Mouse (Mus musculus) heart, adult 9 months (tissue): ENCODE measurements around the gene Pdzk1ip1.
A peak's percentile ranks its signal among the peaks of the same experiment; 100 is the strongest.

Experiments used
- DNase-seq, 2 experiments: peaks; one replicate each; pipeline ENCODE4 v3.0.0; 2022; ENCODE audit warnings: low spot score in 2 of 2

Gene Pdzk1ip1

GRCm38 (mm10) chr4:115088611-115089338, at the start of gene Pdzk1ip1:
TSS of gene Pdzk1ip1 (plus strand) at chr4:115088708.
- no peak for DNase-seq

GRCm38 (mm10) chr4:115045621-115046020, 42.9 kb upstream of the Pdzk1ip1 start:
- DNase-seq, result no peak

GRCm38 (mm10) chr4:115047750-115048149, 40.8 kb upstream of the Pdzk1ip1 start:
- peak; percentile 42 to 72 for DNase-seq

- DNase-seq, result no peak
These were observed 40.3 kb upstream of the Pdzk1ip1 start for GRCm38 (mm10) chr4:115048190-115048589.

DNA sequence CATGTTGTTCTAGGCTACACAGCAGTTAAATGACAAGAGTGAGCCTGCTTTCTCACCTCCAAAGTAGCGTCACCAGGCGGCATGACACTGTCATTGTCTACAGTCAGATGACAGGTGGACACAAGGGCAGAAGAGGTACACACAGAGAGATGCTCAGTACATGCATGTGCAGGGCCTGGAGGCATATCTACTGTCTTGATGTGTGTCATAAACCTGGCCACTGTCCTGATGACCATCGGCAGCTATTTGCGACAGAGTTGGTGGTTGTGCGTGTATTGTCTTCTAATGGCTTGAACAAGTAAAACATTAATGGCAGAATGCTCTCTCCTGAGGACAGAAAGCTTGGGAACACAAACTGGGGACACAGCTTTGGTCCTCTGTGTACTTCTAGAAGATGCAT, 37.3 kb upstream of the Pdzk1ip1 start:
- no peak for DNase-seq

DNA sequence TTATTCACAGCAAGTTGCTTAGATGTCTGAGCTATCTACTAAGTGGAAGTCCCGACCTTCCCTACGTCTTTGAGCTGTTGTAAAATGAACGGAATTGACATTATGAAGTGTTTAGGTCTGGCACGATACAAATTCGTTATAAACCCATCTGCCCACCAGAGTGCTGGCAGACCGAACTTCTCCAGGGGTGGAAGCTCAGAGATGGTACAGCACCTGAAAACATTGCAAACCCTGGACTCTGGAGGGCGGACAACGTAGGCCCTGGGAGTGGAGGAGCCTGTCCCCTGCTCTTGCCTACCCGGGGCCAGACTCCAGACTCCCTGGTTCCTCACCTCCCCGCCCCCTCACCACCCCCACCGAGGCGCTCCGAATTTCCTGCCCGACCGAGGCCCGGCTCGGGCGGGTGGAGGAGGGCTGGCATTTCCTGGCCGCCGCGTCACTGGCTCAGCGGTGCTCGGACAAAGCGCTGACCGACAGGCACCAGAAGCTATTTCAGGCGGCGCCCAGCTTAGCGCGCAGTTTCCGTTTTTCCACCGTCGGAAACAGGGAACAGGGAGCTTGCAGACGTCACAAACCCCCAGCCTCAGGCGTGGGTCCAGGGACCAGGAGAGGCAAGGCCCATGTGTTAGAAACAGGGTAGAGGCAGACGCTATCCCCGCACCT, 36.0 kb upstream of the Pdzk1ip1 start:
- peak; percentile 83 to 85 for DNase-seq

DNA sequence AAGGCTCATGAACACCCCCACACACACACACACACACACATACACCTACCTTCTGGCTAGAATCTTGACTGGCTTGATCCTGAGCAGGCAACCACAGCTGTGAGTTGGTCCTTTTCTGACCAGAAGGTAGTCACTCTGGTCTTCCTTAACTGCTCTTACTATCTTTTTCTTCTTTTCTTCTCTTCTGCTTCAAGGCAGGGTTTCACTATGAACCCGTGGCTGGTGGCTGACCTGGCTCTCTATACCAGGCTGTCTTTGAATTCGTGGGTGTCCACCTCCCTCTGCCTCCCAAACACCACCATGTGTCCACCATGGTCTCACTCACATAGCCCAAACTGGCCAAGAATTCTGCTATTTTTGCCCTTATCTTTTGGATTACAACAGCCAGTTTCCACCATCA, 33.5 kb upstream of the Pdzk1ip1 start:
- DNase-seq, result no peak

GRCm38 (mm10) chr4:115055691-115056090, 32.8 kb upstream of the Pdzk1ip1 start:
- no peak for DNase-seq

- peak; percentile 45 to 50 for DNase-seq
These were observed 32.1 kb upstream of the Pdzk1ip1 start, which contains the start of gene Tal1 for GRCm38 (mm10) chr4:115056371-115056920. TSS of gene Tal1 (plus strand) at chr4:115056426.

- peak; percentile 71 to 78 for DNase-seq
These were observed 31.4 kb upstream of the Pdzk1ip1 start for GRCm38 (mm10) chr4:115056921-115057673.

GRCm38 (mm10) chr4:115057674-115058316, 30.7 kb upstream of the Pdzk1ip1 start:
- DNase-seq, result peak in 1 of 2 experiments; percentile 34

DNA sequence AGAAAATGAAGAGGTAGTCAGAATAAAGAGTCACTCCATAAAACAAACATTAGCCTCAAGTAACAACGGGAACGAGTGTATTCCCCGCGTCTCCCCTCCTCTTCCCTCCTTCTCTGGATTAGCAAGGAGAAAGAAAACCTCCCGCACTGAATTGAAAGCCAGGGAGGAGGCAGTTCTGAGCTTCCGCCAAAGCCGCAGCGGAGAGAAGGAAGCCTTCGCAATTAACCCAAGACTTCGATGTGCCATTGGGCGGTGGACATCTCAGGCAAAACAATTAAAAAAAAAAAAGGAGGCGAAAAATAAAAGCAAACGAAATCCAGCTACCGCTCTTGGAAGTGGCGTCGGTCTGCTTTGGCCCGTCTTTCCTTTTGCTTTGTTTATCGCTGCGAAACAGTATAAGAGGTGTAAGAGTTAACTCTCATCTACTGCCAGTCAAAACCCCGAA, 30.2 kb upstream of the Pdzk1ip1 start:
- peak in 1 of 2 experiments; percentile 29 for DNase-seq

- peak in 1 of 2 experiments; percentile 46 for DNase-seq
These were observed 29.5 kb upstream of the Pdzk1ip1 start for GRCm38 (mm10) chr4:115058871-115059590.

DNA sequence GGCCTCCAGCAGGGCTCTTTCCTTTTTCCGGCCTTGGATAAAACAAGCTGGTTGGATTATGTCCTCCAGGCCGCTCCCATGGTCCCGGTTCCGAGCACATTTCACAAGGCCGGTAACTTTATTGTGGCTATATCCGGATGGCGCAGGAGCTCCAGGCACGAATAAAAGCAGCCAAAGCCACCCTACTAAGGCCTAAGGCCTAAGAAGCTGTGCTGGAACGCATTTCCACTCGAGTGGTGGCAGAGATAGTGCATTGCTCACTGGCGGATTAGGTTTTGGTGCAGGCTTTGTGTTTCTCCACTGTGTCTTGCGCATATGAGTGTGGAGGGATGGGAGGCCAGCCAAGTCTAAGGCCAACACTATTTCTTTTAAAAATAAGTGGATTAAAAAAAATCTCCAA, 28.6 kb upstream of the Pdzk1ip1 start:
- peak; percentile 34 to 58 for DNase-seq

- DNase-seq, result no peak
These were observed 27.8 kb upstream of the Pdzk1ip1 start for GRCm38 (mm10) chr4:115060753-115061152.

- no peak for DNase-seq
These were observed 26.0 kb upstream of the Pdzk1ip1 start for GRCm38 (mm10) chr4:115062540-115062874.

GRCm38 (mm10) chr4:115062875-115063517, 25.5 kb upstream of the Pdzk1ip1 start:
- DNase-seq, result no peak

DNA sequence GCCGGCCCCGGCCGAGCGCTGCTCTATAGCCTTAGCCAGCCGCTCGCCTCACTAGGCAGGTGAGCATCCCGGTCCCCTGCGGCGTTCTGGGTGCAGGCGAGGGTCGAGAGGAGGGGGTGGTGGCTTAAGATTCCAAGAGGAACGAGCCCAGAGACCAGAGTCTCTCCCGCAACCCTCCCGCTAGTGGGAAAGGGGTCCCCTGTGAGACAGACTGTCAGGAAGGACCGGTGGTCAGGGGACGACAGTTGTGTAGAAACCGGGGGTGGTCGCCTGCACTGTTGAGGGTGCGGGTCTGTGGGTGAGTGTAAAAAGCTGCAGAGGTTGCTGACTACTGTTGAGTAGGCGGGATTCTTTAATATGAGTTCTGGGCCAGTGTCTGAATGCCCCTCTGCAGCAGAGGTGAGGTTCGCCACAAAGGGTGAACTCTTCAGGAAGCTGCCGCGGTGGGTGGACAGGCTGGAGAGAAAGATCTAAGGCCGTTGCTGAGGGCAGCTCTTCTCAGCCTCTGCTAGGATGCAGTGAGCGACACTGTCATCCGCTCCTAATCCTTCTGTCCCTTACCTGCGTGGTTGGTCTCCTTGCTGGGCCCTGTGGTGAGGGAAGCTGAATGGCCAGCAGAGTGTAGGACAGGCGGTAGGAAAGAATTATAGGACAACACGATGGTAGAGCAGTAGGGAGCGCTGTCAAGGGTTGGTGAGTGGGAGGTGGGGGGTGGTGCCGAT, 24.8 kb upstream of the Pdzk1ip1 start:
- no peak for DNase-seq

GRCm38 (mm10) chr4:115071668-115072067, 16.8 kb upstream of the Pdzk1ip1 start:
- no peak for DNase-seq

GRCm38 (mm10) chr4:115074789-115075188, 13.7 kb upstream of the Pdzk1ip1 start:
- no peak for DNase-seq
